Mouse (Mus musculus): ENCODE measurements around the gene Zc2hc1b.

Zc2hc1b gene

DNA sequence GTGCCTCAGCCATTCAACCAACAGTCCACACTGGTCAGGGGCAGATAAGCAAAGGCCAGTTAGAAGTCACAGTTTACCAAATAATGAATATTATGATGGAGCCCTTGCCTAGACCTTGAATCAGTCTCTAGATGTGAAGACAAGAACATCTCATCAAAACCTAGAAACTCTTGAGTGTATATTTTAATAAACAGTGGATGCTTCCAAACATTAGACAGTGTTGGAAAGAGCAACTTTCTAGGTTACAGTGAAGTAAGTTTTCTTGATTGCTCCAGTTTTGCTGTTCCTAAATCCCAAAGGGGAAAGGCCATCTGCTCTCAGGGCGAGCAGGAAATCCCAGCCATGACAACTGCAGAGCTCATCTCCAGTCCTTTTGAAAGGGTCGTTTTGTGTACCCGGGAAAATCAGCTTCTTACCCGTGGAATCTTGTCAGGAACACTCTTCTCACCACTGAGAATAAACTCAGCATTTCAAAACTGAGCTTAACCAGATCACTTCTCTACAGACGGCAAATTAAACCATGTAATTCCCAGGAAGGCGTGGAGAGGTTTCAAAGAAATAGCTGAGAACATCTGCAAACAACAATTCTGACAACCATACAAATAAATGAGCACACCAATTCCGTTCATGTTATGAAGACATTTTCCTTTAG, at the start of gene Zc2hc1b:
Gene Zc2hc1b (minus strand): TSS at position 51 of the 652 bp plus-strand sequence.
- DNase-seq (ENCODE audit: low read depth) = no peak

DNA sequence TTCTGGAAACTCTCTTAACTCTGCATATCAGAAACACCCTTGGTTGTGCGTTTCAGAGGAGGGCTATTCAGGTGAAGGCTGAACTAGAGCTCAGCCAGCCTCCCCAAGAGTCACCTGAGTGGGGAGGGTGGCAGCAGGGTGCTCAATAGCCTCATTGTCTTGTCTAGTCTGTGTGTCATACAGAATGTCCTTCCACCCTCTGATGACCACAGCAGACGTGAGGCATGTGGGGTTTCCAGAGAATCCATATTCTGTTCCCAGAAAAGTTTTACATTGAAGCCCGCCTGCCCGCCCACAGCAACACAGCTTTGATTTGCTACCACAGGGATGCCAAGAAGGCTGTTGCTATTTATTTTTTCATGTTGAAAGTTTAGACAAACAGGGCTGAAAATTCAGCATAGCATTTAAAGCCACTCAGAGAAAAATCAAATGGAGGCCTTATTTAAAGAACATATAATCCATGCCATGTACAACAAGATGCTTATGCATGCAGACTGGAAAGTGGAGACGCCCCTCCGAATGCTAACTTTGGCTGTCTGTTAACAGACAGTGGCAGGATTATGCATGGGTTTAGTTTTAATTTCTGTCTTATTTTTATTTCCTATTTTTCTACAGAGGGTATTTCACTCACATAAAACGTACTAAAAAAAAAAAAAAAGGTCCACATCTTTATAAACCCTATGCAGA, 47.7 kb upstream of the Zc2hc1b start:
- DNase-seq (ENCODE audit: low read depth) = no peak

DNA sequence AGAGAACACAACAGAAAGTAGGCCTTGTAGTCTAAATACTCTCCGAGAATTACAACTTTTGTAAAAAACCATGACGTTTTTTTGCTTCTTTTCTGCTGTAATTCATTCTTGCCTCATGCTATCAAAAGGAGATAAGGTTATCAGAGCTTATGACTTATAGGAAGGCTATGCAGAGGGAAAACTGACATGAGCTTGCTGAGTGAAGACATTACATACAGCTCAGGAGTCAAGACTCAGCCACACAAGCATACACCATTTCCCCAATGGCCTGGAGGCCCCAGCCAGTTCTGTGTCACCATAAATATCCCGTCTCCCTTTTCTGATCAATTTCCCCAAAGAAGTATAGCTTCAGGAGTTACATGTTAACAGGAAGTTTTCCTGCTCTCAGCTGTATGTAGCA, 44.3 kb upstream of the Zc2hc1b start:
- no peak for DNase-seq (ENCODE audit: low read depth)

DNA sequence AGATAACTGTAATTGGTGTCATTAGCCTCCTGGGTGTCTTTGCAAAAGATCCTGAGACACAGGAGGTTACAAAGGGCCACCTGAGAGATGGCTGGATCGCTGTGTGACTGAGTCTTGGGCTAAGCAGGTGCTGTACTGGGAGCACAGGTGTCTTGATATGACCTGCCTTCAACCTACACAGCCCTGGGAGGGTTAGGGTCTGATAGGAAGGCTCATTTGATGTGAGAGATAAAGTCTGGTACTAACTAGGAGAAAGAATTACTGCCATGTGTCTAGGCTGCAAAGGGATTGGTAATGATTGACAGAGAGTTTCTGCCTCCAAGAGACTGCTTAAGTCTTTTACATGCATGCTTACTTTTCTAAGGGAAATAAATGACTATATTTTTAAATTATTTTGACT, 42.2 kb upstream of the Zc2hc1b start:
- no peak for DNase-seq (ENCODE audit: low read depth)

DNA sequence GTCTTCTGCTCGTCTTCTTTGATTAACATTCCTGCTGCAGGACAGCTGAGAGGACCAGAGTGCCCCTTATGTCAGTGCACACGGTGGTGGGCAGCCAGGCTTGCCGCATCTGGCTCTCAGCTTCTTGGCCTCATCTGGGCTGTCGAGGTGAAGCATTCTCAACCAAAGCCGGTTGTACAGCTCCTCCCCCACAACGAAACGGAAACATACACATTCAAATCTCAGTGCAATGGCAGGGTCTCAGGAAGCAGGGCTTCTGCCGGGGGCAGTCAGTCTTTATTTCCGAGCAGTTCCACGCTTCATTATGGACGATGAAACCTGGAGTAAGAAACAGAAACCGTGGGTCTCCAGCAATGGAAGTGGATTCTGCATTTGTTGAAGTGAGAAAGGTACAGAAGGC, 36.1 kb upstream of the Zc2hc1b start:
- no peak for DNase-seq (ENCODE audit: low read depth)

DNA sequence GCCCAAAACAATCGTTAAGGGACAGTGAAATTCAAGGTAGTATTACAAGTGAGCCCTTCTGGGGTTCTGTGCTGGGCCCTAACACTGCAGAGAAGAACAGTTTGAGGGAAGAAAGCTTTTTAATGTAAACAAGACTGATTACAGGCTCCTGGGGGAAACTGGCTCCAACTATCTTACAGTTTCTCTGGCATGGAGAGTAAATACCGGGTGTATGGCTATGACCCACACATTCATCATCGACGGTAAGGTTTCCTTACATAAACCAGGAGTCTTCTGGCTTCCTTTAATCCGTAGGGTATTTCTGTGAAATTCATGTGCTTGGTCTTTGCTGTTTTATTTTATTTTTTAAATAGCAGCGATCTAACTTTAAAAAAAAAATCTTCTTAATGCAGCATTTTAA, 35.0 kb upstream of the Zc2hc1b start:
- DNase-seq (ENCODE audit: low read depth) = no peak

DNA sequence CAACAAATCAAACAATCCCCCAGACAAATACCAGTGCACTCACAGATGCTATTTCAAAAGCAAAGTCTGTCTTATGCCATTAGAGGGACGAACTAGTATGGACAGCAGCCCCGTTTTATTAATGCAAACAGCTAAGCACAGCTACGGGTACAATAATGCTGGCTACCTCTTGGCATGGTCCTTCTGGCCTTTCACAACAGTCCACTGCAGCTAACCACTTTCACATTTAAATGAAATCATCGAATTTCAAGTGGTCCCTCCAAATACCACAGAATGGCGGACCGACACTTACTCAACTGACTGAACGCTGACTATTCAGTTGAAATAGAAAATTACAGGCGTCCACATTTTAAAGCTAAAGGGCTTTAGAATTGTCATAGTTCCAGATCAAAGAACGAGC, 34.5 kb upstream of the Zc2hc1b start:
- DNase-seq (ENCODE audit: low read depth) = no peak

DNA sequence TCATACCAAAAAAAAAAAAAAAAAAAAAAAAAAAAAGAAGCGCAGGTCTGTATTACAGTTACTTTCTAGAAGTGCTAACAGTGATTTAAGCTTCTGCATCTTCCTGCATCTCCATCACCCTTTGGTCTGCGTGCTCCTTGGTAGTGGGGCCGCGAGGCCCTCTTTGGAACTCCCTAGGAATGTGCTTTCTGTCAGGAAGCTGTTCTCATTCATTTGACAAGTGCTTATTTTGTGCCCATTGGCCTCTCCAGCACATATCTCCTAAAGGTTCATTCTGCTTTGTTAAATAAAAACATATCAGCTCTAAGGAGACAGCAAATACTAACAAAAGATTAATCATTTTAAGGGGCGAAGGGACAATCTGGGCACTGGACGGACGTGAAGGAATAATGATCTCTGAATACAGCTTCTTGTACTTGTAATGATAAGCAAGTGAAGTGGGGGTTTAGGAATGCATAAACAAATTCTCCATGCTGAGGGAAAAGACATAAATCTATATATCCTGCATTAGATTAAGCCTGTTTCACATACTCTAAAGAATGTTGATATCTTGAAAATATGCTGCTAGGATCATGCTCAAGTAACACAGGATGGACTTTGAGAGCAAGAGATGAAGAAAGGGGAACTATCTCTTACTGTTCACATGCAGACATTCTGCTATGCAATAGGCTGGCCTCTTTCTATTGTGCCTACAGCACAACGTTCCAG, 32.3 kb upstream of the Zc2hc1b start:
- no peak for DNase-seq (ENCODE audit: low read depth)

DNA sequence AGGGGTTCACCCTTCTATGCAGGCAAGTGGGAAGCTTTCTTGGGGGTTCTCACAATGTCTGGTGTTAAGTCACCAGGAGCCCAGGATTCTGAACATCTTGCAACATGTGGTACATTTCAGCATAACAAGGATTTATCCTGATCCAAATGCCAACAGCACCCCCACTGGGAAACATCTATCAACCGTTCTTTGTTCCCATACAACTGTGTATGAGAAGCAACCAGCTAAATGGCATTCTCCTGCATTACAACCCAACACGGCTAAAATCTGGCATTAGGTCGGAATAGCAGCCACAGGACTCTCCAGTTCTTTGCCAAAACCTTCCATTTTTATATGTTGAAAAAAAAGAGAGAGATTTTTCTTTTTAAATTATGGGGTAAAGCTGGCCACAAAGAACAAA, 31.7 kb upstream of the Zc2hc1b start:
- no peak for DNase-seq (ENCODE audit: low read depth)

DNA sequence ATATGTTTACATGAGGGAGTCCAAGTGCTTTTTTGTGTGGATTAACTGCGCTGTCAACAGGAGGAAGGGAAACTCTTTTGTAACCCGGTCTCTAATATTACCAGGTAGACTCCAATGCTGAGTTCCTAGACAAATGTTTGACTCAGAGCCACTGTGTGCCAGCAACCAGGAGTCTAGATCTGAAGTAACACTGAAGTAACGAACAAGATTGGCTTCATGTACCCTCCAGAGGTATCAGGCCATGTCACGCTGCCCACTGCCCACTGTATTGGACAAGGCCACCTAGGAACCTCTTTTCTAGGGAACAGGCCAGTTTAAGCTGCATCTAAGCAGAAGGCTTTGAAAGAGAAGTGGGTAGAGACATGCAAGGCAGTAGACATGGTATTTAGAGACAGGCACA, 31.2 kb upstream of the Zc2hc1b start:
- DNase-seq (ENCODE audit: low read depth) = no peak

DNA sequence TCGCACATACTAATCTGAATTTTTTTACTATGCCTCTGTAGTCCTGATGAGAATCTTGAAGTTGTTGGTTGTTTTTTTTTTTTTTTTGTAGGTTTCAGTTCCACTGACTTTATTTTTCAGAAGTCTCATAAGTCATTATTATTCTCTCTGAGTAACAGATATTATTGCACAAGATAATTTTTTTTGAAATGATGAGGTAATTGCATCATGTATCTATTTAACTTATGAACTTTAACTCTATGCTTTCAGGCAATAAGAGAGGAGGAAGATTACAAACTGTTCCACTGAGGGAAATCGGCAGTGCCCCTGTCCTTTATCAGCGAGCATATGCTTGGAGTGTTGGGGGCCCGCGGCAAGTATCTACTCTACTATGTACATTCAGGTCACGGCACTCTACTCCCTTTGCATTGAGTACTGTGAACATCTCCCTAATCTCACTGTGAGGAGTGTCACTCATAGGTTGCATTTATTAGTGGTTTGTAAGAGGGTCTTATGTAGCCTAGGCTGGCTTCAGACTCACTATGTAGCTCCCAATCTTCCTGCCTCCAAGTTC, 24.0 kb upstream of the Zc2hc1b start:
- no peak for DNase-seq (ENCODE audit: low read depth)

DNA sequence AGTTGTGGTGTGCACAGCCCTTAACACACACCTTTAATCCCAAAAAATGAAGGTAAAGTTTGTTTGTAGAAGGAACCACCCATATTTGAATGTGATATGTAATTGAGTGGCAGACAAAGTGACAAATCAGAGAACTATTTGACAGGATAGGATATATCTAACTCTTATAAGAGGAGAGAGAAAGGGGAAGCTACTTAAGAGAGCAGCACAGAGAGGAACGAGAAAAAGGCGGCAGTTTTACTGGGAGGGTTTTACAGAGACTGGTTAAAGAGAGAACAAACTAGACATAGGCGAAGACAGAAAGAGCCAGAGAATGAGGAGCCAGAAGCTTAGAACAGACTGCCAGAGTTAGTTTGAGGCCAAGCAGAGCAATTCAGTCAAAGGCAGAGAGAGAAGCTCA, 23.0 kb upstream of the Zc2hc1b start:
- DNase-seq (ENCODE audit: low read depth) = no peak

DNA sequence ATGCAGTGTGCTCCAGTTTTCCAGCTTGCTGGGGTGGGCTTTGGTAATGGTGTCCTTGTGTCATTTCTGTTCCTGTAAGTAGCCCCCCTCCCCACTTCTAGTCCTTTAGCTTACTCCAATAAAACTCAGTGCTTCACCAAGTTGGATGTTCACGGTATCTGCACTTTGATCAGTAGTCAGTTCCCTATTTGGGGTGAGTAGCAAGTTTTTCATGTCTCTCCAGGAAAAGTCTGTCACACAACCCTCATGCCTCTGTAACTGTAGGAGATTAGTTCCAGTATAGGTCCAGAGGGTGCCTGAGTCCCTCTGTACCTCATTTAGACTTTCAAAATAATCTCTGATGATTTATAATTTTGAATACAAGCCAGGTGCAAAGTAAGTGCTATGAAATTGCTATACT, 21.4 kb upstream of the Zc2hc1b start:
- DNase-seq (ENCODE audit: low read depth) = no peak

DNA sequence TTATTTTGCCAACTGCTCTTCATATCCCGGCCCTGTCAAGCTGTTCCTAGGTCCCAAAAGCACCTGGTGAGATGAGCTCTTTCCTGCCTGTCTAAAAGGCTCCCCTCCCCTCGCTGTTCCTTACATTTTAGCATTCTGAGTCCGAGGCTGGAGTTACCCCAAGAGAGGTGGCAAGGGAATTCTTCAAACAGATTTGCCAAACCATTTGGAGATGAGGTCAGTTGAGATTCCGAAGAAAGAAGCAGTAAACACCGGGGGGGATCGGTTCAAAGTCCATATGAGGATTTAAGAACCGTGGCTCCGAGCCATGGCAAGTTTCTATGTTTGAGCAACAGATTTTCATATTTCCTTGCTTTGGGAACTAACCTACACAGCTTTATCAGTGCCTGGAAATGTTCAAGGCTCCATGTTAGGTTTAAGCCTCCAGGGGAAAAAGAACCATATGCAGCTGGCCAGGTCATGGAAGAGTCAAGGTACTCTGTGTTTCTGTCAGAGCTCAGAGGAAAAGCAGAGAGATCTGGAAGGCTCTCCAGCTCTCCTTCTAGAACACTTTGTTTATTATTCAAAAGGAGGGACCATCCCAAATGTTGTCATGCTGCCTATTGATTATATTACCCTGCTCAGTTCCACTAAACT, 19.2 kb upstream of the Zc2hc1b start:
- no peak for DNase-seq (ENCODE audit: low read depth)

DNA sequence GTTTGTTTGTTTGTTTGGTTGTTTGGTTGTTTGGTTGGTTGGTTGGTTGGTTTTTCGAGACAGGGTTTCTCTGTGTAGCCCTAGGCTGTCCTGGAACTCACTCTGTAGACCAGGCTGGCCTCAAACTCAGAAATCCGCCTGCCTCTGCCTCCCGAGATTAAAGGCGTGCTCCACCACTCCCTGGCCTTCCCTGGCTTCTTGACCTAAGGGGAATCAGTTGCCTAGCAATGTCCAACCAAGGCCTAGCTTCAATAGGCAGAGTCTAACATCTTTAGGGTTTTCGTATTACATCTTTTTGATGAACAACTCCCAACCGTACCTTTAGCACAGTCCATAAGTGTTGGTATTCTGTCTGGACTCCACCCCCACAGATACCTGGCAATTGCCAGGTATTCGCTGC, 15.7 kb upstream of the Zc2hc1b start:
- peak; percentile 36 for DNase-seq (ENCODE audit: low read depth)

DNA sequence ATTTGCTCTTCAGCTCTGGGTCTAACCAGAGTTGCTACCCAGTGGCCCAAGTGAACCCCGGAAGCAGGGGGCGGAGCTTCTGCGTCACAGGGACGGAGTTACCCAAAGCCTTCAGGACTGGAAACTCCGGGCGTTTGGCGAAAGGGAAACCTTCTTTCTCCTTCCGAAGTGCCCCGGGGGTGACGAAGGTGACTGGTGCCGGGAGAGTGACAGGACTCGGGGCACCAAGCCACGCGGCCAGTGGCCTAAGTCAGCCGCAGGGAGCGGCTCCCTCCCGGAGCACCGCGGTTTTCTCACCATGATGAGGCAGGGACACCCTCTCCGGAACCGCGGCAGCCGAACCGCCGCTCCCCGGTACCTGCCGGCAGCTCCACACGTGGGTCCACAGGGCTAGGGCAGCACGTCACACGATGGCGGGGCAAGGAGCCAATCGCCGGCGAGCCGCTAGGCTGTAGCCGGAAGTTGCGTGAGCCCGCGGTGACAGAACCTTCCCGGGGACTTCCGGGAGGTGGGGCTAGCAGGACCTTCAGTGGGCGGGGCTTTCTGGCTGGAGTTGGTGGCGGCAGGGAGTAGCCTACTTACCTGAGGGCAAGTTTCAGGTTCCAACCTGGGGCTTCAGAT, 15.0 kb upstream of the Zc2hc1b start, which contains the start of gene Ltv1:
Gene Ltv1 (minus strand): TSS at position 438 of the 621 bp plus-strand sequence.
- DNase-seq (ENCODE audit: low read depth) = peak; percentile 98

DNA sequence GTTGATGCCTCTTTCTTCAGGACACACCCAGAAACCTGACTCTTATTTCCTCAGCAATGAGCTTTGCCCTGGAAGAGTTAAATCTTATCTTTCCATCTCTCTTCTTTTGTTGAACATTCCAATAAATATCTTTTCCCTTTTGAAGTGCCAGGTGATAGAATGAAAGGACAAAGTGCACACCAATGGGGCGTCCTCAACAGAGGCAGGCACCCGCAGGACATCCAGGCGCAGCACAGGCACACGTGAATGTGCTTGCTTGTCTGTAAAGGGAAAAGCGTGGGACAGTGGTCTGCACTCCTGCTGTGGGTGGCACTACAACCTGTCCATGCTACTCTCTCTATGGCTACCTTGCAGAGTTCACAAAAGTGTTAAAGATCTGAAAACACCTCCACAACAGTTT, 12.1 kb upstream of the Zc2hc1b start:
- no peak for DNase-seq (ENCODE audit: low read depth)

DNA sequence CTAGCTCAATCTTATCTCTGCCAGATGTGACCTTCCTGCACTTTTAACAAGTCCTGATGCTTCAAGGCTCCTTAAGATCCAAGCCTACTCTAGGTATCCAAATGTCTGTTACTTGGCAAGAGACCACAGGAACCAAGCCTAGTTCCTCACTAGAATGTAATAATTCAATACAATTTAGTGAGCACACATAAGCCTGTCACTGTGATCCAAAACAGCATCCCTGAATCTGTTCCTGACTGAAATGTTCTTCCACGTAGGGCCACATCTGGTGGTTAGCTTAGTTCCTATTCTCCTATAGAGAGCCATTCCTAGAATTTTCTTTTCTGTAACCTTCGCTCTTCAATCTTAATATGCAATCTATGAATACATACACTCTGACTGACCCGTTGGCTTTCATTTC, 8.9 kb upstream of the Zc2hc1b start:
- no peak for DNase-seq (ENCODE audit: low read depth)

DNA sequence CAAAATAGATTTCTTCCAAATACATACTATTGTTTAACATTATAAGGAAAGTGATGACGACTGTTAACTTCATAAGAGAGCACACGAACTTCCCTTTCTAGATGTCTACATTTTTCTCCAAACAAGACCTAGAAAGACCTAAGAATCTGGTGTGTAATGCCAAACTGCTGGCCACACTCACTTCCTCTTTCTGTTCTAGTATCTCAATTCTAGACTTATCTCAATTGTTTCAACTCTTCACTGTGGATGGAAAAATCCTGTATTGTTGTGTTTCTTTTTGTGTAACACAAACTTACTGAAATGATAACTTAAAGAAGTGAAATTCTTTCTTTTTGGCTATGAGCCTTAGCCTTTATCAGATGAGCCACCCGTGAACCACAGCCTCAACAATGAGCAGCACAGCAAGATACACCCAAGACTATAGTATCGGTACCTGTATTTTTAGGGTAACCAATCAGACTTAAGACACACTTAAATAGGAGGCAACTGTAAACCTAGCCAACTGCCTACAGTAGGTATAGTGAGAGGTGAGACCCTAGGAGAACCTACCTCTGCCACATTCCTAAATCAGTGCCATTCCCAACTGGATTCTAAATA, 6.4 kb upstream of the Zc2hc1b start:
- no peak for DNase-seq (ENCODE audit: low read depth)

DNA sequence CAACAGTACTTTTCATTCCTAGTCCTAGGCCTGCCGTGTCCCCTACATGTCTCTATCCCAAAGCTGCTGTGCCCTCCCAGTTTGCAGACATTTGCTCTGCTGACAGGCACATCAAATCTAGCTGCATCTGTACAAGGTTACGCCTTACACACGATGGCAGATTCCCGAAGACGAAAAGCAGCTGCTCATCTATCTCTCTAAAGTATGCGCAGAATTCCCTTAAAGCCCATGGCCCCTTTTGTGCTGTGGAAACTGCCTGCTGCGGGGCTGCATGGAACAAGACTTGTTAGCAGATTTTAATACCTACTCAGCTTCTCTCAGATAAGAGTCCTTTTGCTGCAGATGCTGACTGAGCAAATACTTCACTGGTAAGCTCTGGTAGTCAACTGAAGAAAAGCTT, 2.4 kb upstream of the Zc2hc1b start:
- DNase-seq (ENCODE audit: low read depth) = no peak

DNA sequence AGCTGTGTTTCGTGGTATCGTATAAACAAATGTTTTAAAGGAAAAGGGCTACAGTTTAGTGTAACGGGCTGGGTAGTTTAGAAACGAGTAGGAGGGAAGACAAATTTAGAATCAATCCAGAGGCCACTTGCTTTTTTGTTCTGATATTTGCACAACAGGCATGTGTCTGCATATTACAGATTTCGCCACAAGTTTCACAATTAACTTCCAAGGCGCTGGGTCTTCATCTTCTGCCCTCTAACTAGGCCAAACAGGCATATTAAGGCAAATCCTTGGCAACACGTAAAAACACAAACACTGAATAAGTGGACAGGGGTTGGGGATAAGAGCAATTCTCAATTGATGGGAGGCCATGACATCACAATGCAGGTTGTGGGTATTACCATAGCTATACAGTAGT, 2.0 kb downstream of the Zc2hc1b start:
- no peak for DNase-seq (ENCODE audit: low read depth)

DNA sequence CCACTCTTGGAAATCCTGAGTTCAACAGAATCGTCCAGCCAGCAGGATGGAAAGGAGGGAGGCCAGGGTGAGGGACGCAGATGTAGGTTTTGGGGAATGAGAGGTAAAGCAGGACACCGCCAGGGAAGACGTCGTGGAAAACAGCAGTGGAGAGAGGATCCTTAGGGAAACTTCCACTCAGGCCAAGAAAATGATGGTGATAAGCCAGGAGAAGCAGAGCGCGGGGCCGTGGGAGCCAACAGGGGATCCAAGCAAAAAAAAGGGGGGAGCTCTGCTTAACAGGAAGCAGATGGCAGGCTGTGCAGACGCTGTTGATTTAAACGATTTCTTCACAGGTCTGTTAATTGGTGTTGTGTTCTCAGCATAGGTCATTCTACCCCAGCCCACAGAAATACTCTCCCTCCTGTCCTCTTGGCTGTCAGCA, 5.0 kb downstream of the Zc2hc1b start:
- DNase-seq (ENCODE audit: low read depth) = no peak
